Mouse (Mus musculus): ENCODE data around the gene Cc2d2a.
A peak's percentile ranks its signal among the peaks of the same experiment; 100 is the strongest.

Gene Cc2d2a

DNA sequence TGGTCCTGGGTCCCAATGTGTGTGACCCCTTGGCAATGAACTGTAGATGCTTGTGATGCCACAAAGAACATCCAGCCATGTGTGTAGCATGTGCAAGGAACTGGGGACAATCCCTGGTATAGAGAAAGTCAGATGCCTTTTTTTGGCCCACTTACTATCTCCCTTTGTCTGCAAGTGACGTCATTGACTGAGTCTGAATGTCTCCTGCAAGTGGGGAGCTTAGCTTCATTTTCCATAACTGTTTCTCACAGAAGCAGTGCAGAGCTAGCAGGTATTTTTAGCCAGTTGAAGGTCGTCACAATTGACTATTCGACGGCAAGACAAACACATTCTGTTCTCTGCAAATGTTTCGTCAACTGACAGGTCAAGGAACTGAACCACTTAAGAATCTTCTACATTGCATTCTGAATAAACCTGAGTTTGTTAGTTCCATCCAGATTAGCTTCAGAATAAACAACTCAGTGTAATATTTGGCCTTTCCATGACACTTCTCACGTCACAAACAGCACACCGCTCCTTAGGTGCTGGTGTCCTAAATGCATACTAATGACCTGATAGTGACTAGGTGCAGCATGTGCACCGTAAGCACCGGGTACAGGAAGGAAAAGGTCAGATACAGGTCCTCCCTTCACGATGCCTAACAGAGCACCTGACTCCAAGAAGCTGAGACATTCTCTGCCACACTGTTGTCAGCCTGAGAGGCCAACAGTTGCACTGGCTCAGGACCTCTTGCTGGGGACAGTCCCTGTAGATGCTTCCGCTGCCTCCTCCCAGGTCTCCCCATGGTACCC, 66.4 kb downstream of the Cc2d2a start:
- DNase-seq (ENCODE audit: low read depth, low spot score) = no peak

DNA sequence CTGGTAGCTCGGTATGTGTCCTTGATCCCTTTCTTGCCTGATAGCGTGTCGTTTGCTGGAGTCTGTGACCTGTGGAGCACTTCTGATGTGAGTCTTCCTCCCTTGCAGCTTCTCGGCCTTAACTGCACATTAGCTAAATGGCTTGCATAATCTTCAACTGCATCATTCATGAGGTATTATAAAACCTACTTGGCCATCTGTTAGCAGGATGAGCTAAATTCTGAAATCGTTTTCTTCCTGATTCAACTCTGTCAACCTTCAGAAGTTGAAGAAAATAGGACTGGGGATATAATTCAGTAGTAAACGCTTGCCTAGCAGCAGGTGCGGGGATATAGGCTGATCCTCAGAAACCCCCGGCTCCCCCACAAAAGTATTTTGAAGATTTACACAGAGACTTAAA, 70.2 kb downstream of the Cc2d2a start:
- no peak for DNase-seq (ENCODE audit: low read depth, low spot score)

DNA sequence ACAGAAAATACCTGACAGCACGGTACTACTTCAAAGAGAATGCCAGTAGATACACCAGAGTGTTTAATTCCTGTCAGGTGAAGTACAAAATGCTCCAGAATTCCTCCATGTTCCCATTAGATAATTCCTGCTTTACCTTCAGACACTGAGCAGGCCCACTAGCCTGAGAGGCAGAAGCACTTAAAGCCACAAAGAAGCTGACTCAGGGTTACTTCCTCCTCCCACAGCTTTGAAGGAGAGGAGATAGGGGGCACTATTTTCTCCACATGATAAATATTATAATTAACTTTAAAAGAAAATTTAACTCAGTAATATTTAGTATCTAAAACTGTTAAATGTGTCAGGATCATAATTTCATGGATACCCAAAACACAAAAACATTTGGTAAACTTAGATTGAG, 82.0 kb downstream of the Cc2d2a start:
- DNase-seq (ENCODE audit: low read depth, low spot score) = no peak

DNA sequence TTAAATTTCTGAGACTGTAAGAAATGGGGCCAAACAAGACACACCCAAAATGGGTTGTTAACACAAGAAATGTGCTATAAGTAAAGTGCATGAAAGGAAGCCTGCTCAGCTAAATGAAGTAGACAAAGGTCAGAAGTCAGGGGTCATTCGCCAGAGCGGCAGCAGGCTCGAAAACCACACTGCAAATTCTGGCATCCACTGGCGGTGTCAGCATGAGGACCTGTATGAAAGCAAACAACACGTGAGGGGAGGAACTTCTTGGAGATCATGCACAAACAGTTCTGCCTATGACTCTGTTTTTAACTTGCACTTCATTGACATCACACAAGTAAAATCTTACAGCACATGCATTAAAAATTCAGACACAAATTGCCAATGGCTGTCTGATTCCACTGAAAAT, 83.0 kb downstream of the Cc2d2a start:
- DNase-seq (ENCODE audit: low read depth, low spot score) = no peak

DNA sequence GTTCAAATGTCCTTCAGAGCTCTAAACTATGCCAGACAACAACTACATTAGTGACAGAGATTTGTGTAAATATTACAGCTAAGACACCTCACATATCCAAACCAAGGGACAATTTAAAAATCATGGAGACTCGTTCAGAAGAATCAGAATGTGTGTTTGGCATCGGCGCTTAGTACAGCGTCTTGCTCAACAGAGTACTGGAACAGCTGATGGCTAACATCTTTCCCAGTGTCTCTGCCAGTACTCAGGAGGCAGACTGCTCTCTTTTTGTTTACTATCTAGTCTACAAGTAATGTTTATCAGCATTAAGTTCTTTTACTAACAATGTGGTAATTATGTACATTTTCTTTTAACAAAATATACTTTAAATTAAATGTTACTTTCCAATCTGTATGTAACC, 85.9 kb downstream of the Cc2d2a start:
- no peak for DNase-seq (ENCODE audit: low read depth, low spot score)

DNA sequence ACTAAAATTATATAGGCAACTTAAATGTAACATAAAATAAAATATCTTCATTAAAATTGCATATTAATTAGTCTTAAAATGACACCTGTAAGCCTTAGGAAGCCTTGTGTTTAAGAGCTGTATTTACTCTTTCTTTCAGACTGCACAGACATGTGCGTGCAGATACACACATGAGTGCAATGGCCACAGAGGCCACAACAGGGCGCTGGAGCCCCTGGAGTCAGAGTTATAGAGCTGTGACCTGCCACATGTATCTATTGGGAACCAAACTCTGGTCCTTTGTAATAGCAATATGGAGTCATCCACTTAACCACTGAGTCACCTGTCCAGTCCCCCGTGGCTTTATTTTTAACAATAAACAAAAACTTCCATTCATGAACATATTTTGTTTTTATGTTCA, 86.9 kb downstream of the Cc2d2a start:
- no peak for DNase-seq (ENCODE audit: low read depth, low spot score)

DNA sequence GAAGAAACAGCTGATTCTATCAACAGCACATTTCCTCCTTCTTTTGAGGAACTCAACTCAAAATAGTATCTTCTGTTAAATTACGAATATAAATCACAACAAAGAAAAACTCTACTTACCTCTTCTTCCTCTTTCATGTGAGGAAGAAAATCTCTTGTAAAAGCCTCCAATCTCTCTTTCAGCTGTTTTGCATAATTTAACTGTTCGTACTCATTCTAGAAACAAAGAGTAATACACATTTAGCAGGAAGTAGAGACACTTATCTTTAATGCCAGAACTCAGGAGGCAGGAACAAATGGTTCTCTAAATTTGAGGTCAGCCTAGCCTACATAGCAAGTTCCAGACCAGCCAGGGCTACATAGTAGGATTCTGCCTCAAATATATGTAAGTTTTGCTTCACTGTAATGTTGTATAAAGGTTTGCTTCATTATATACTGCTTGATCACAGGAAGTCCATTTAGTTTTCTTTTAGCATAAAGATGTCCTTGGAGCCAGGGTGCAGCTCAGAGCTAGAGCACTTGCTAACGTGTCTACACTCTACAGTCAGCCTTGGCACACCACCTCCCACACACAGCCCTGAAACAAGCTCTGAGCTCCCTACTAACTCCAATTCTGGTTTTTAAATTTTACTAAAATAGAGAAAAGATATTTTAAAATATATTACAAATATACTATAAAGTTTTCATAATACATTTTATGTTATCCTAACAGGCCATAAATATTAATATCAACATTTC, 108.6 kb downstream of the Cc2d2a start:
- DNase-seq (ENCODE audit: low read depth, low spot score) = no peak

DNA sequence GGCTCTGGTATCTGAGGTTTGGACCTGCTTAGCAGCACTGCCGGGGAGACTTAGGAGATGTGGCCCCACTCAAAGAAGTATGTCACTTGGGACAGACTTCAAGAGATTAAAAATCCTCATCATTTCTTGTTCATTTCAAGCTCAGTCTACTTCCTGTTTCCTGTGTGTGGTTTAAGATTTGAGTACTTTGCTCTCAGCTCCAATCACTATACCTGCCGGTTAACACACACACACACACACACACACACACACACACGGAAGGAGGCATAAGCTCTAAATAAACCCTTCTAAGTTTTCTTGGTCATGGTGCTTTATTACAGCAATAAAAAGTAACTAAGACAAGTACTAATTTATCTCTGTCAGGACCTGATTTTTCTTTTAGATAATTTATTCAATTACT, 109.4 kb downstream of the Cc2d2a start:
- DNase-seq (ENCODE audit: low read depth, low spot score) = no peak

DNA sequence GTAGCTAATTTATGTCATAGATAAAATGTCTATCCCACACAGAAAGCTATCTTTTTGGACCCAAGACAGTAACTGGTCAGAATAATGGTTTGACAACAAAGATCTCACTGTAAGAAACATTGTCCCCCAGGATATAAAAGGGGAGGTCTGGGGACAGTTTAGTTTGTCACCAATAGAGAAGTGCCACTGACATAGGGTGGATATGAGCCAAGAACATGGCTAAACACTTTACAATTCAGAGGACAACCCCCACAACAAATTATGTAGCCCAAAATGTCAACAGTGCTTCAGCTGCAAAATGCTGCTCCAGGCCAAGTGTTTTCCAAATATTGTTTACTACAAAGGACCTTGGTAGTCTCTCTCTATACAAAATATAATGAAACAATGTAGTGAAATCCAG, 114.3 kb downstream of the Cc2d2a start:
- DNase-seq (ENCODE audit: low read depth, low spot score) = no peak

DNA sequence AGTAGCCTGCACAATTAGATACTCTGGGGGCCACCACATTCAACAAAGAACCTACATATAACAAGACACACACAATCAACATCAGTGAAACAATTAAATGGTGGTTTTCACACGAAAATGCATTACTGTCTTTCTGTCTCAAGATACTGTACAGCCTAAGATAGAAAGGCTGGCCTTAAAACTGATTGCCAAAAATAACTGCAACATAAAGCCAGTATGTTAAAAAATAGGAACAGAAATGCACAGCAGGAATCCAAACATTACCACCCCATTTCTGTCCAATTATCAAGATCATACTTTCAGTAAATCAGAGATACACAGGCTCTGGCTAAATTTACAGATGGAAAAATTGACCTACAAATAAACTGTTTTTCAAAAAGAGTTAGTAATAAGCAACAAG, 114.8 kb downstream of the Cc2d2a start:
- DNase-seq (ENCODE audit: low read depth, low spot score) = no peak

DNA sequence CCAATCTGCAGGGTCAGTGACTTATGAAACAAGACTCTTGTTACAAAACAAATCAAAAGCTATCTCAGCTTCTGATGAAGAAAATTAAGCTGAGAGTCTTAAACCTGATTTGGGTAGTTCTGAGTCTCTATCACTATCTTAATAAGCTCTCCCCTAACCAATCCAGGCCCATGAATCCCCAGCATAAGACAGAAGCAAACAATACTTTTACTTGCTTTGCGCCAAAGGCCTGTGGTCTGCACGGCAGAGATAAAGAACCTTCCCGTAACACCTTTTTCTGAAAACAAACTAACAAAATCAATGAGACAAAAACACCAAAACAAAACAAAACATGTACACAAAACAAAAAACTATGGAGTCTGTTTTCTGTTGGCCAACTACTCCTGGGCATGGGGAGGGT, 116.4 kb downstream of the Cc2d2a start:
- no peak for DNase-seq (ENCODE audit: low read depth, low spot score)

DNA sequence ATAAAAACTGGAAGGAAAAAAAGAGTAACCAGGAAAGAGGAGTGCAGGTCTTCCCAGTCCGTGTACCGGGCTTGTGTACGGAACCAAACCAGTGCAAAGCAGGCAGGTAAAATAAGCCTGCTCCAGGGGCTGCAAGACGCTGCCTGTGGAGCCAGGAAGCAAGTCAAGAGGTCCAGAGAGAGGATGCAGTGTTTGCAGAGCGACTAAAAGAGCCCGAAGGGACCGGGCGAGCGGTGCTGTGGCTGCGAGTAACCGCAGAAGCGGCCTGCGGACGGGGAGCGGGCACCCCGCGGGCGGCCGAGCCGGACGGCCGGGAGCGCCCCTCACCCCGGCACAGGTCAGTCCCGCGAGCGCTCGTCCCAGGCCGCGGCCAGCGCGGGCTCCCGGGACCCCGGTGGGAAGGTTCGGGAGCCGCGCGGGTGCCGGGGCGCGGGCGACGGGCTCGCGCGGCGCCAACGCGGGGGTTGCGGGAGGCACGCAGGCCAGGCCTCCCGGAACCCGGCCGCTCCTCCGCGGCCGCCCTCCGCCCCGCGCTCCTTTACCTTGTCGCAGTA, 119.4 kb downstream of the Cc2d2a start:
- DNase-seq (ENCODE audit: low read depth, low spot score) = peak; percentile 17

DNA sequence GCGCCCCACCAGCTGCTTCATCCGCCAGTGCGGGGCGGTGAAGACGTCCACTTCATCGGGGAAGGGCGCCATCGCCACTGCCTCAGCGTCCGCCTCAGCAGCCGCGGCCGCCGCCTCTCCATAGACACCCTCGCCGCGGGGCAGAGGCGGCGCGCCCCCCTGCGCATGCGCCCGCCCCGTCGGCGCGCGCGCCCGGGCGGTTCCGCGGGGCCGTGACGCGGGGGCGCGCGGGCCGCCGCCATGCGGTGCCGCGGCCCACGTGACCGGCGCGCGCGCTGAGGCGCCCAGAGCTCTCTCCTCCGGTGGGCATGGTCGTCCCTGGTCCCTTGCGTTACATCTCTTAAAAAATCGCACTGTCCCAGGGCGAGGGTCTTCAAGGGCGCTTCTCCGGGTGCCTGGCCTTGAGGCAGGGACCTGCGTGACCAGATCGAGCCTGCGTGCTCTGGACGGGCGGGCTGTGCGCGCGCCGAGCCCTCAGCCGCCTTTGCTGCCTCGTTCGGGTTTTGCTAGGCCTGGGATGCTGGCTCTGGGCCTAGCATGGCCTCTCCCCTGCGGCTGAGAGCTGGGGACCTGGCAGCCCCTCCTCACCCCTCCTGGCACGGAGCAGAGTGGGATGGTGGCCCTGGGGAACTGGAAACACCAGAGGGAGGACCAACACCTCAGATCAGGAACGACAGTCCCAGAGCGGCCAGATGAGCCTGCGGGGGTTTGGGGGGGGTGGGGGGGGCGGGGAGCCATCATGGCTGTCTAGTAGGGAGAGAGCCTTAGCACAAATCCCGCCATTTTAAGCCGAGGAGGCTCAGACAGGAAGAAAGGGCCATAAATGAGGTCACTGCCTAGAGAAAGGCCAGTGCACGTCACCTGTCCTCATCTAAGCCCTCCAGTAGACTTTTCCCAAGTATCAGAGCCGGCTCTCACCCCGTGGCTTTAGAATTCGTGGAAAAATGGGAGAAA, 120.1 kb downstream of the Cc2d2a start:
- peak; percentile 66 for DNase-seq (ENCODE audit: low read depth, low spot score)

DNA sequence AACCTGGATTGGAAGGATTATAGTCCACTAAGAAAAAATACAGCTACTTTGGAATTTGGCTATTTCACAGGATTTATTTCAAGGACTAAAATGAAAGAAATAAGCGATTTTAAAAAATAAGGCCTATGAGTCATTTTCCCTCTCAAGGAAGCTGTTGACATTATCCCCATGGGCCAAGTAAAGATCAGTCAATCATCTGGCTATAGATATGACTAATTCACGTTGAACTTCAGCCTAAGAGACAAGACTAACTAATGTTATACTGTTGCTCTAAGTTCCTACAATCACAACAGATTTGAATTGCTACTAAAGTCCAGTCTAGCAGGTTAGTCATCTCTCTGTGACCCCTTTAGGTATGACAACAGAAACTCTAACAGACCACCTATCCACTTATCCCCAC, 121.8 kb downstream of the Cc2d2a start:
- DNase-seq (ENCODE audit: low read depth, low spot score) = no peak

DNA sequence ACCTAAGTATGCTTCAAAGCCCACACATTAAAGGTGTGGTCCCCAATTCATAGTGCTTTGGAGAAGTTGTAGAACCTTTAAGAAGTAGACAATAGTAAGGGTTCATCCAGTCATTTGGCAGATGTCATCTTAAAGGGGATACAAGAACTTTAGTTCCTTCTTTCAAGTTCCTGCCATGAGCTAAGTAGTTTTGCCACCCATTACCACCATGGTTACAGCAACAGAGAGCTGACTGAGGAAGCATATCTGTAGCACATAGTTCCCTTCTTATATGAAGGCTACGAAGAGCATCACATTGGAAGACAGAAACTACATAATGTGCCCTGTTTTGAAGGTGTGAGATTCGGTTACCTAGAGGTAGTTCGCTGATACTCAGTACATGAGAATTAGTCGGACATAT, 124.5 kb downstream of the Cc2d2a start:
- DNase-seq (ENCODE audit: low read depth, low spot score) = no peak

DNA sequence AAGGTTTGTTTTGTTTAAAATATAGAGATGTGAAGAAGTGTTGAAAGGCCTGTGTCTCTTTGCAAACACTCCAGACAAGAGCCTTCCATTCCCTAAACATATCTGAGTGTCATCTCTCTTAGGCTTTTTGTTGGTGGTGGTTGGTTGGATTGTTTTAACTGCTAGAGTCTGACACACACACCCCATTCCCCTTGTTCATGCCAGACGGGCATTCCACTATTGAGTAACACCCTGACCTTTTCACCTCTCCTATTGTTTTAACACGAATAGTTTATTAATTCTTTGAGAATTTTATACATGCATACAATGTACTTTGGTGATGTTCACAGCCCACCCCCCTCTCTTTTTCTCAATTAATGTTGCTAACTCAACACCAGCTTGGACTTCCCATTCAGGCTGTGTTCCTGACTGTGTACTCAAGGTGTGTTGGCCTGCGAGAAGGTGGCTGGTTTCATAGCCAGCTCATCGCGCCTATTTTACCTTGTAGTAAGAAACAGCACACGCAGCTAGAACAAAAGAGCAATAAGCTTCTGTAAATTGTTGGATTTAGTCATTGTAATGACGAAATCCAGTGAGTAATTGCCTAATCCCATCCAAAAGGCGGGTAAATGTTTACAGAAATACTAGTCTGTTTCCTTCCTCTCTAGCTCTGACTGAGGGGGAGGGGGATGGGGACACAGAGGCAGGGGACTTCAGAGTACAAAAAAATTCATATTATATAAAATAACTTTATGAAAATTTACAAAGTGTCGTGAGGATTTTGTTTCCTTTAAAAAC, 126.0 kb downstream of the Cc2d2a start:
- DNase-seq (ENCODE audit: low read depth, low spot score) = no peak

Measured in c-Kit-negative CD71-positive TER-119-positive erythroid progenitor cells, embryonic 14.5 days (primary cell).